Mouse (Mus musculus) liver (tissue): ENCODE results near the gene Tac1.
"Not testable (repeated sequence)": the region's sequence is repeated elsewhere in the genome, so short reads cannot be mapped to it uniquely, and the experiment has no call there.

ENCODE experiments used
- DNase-seq: peaks from one replicate; pipeline ENCODE4 v3.0.0-alpha.2; 2020; ENCODE audit warnings: mixed read lengths

The Tac1 gene

DNA sequence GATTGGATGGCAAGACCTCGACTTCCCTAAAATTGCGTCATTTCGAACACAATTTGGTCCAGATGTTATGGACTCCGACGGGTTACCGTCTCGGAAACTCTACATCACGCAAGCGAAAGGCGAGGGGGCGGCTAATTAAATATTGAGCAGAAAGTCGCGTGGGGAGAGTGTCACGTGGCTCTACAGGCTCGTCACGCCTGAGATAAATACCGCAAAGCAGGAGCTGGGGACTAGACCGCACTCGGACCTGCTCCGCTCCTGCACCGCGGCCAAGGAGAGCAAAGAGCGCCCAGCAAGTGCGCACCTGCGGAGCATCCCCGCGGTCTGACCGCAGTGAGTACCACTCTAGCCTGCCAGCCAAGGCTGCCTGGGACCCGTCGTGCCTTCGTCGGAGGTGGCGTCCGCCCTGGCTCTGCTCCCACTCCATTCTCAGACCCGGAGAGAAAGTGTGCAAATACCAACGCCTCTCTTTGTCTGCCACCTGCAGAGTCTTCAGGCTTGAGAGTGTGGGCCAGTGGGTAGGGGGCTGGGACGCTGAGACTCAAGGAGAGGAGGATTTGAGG, at the start of gene Tac1:
Gene Tac1, plus strand, starts transcription at position 51 of the 563 bp plus-strand sequence.
- no peak for DNase-seq

- DNase-seq = not testable (repeated sequence)
Measured at GRCm38 (mm10) chr6:7543511-7543910, 11.2 kb upstream of the Tac1 start.

DNA sequence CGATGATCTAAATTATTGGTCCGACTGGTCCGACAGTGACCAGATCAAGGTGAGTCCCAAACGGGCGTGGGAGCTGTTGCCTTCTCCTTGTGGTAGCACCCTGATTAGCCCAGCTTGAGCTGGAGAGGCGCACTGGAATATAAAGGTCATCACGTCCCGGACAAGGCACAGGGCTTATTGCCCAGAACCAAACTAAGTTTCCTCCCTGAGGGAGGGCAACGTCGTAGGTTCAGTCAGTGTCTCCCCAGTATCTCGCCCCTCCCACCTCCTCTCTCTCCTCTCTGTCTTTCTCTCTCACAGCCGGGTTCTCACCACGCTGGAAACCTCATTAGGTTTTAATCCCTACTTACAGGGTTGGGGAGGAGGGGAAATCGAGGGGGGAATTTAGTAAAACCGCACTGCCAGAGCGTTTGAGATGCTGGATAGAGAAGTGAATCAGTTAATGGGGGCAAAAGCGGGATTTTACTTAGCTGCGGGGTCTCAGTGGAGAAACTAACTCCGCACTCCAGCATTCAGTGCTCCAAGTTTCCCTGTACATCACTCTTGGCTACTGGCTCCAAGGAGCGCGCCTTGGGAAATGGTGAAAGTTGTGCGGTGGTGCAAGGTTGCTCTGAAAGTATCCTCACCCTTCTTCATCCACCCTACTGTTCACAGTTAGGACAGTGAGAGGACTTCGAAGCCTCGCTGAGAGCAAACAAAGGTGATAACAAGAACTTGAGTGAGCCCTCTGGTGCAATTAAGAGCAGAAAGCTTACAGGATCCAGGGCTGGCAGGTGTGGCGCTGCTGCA, 1.2 kb downstream of the Tac1 start:
- no peak for DNase-seq

DNA sequence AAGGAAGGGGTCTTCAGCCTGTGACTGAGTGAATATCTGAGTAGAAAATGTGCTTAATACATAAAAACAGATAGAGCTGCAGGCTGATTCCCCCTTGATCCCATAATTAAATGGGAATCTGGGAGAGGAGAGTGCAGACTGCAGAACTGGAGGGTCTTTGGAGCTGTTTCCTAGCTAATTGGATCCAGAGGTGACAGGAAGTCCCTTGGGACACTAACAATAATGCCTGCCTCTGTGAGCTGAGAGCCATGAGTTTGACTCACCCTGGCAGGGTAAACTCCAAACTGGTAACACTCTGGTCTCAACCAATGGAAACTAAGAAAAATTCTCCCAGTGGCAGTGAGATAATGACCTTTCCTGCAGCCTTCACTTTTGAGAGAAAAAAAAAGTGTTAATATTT, 3.5 kb downstream of the Tac1 start:
- no peak for DNase-seq

GRCm38 (mm10) chr6:7562524-7562923, 7.8 kb downstream of the Tac1 start:
- DNase-seq = no peak

- no peak for DNase-seq
Measured at GRCm38 (mm10) chr6:7564537-7564936, 9.9 kb downstream of the Tac1 start.

DNA sequence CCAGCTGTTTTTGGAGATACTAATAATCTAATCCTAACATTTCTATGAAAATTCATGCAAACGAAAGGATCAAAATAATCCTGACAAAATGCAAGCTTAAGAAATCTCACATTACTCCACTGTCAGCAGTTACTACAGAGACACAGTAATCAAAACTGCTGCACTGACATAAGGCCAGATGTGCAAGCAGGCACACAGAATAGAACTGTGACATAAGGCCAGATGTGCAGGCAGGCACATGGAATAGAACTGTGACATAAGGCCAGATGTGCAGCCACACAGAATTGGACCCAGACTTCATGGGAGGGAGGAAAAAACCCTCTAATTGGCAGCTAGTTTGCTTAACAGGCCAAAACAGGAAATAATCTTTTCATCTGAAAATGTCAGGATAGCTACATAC, 16.5 kb downstream of the Tac1 start:
- DNase-seq = no peak

DNA sequence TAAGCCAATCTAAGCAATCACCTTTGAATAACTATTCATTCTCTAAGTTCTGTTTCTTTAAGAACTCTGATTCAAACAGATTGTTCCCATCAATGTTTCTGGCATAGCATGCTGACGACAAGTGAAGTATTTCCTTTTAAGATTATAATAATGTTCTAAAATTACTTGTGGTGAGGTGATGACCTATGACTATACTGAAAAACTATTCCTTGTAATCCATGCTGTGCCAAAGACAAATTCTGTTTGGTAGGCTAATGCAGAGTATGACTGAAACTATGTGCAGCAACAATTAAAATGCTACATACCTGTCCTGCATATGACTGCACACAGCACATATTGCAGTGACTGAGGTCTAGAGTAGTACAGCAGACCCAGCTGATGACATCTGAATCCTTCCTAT, 23.4 kb downstream of the Tac1 start:
- DNase-seq = no peak

GRCm38 (mm10) chr6:7594445-7594844, 39.8 kb downstream of the Tac1 start:
- no peak for DNase-seq

DNA sequence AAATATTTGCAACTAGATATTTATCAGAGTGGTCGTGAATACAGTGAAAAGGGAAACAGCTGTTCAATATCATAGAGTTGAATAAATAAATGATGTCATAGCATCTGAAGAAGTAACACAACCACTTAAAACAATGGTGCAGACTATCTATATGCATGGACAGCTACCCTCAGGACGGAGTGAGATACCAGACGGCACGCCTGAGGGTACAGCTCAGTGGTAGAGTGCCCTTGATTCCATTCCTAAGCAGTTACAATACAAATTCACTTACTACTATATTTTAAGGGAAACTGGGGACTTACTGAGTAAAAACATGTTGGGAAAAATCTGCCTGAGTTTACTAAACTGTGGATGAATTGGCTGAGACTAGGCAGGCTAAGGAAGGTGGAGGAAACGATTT, 43.7 kb downstream of the Tac1 start:
- no peak for DNase-seq

GRCm38 (mm10) chr6:7600228-7600627, 45.5 kb downstream of the Tac1 start:
- DNase-seq = no peak

GRCm38 (mm10) chr6:7601353-7602094, 46.8 kb downstream of the Tac1 start:
- DNase-seq = no peak

DNA sequence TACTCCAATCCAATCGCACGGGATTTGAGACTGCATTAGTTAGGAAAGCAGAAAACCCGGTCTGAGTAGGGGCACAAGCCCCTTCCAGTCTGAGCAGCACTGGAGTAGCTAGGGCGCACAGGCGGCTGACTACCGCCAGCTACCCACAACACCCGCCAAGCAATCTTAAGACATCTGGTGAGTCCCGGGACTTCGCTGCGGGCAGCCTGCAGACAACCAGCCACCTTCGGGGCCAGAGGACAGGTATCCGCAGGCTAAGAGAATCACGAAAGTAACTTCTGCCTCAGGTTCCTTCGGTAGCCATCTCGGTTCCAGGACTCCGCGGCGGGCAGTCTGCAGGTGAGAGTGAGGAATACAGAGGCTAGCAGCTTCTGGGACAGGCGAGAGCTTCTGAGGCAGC, 59.0 kb downstream of the Tac1 start:
- not testable (repeated sequence) for DNase-seq
